In genomic region chr16:44557084-44557483, GRCm38 (mm10) we compare ENCODE assay signal across 7 mouse cellular contexts. TPM values are rescaled to one million over a fixed set of nuclear protein-coding genes. Genes with fewer than 3 reads are reported as not detected.
DNase-seq lines count a peak whose midpoint lies in the region; ATAC-seq and TF ChIP-seq lines count a peak whose summit lies in the region.

No protein-coding gene starts in this region.

- no peaks in the 10 kb centered on the region for H3K27me3 ChIP-seq in lung, embryonic 14.5 days (ENCODE audit: insufficient read depth, low read length)
- no peaks in the 10 kb centered on the region for H3K27me3 ChIP-seq in hindbrain, postnatal 0 days (ENCODE audit: insufficient read depth, low read length)

- H3K9me3 ChIP-seq in lung, embryonic 14.5 days (ENCODE audit: low read depth, low read length): no peaks in the 10 kb centered on the region
- H3K9me3 ChIP-seq in hindbrain, postnatal 0 days (ENCODE audit: low read length): no peaks in the 10 kb centered on the region

- H3K27ac ChIP-seq in lung, embryonic 14.5 days (ENCODE audit: low read depth): peak overlapping the region; percentile 93
- H3K27ac ChIP-seq in embryonic fibroblast, embryonic 13.5 days (ENCODE audit: insufficient read depth, low read length): peak overlapping the region; percentile 90
- peak overlapping the region; percentile 87 for H3K27ac ChIP-seq in hindbrain, postnatal 0 days
- no peak overlapping the region for H3K27ac ChIP-seq in olfactory bulb, adult 2 months (ENCODE audit: insufficient read depth, low read depth, low read length)

- DNase-seq in lung, embryonic 14.5 days: peak; percentile 44
- DNase-seq in lung, postnatal 10 days: no peak
- no peak for DNase-seq in hindbrain, postnatal 0 days (ENCODE audit: low spot score)
- DNase-seq in ovary, postnatal 10 days (ENCODE audit: low spot score): no peak
- no peak for DNase-seq in frontal cortex, postnatal 14 days (ENCODE audit: low spot score in 2 of 2)

- H3K36me3 ChIP-seq in lung, embryonic 14.5 days (ENCODE audit: insufficient read depth): no peaks in the 10 kb centered on the region
- no peaks in the 10 kb centered on the region for H3K36me3 ChIP-seq in hindbrain, postnatal 0 days (ENCODE audit: insufficient read depth, low read length)

- 22% methylated on average over 7 of the region's 7 CpGs for WGBS in lung, embryonic 14.5 days
- 24% methylated on average over 7 of the region's 7 CpGs for WGBS in hindbrain, postnatal 0 days
- 70% methylated on average over 7 of the region's 7 CpGs for WGBS in olfactory bulb, adult 2 months

- H3K4me3 ChIP-seq in lung, embryonic 14.5 days (ENCODE audit: low read depth, low read length): peak overlapping the region; percentile 88
- peak overlapping the region; percentile 92 for H3K4me3 ChIP-seq in embryonic fibroblast, embryonic 13.5 days (ENCODE audit: insufficient read depth, low read length)
- peak overlapping the region; percentile 81 for H3K4me3 ChIP-seq in hindbrain, postnatal 0 days (ENCODE audit: low read length)
- 0 out of 2 replicates have a peak overlapping the region, but pooled peaks have one; percentile 2 for H3K4me3 ChIP-seq in olfactory bulb, adult 2 months (ENCODE audit: insufficient read depth, low read depth, low read length)

- H3K9ac ChIP-seq in lung, embryonic 14.5 days: peak overlapping the region; percentile 97
- H3K9ac ChIP-seq in hindbrain, postnatal 0 days (replicated peaks; ENCODE audit: low read length): peak overlapping the region; percentile 79

- peak overlapping the region; percentile 64 for H3K4me2 ChIP-seq in lung, embryonic 14.5 days
- H3K4me2 ChIP-seq in hindbrain, postnatal 0 days (ENCODE audit: low read depth, low read length): peak overlapping the region; percentile 80

- peaks cover 20% of the 10 kb centered on the region for H3K4me1 ChIP-seq in lung, embryonic 14.5 days (ENCODE audit: insufficient read depth)
- peaks cover 3% of the 10 kb centered on the region; the same call in 1 of the 2 replicates for H3K4me1 ChIP-seq in embryonic fibroblast, embryonic 13.5 days (ENCODE audit: control insufficient read depth, insufficient read depth, low read length)
- peaks cover 10% of the 10 kb centered on the region for H3K4me1 ChIP-seq in hindbrain, postnatal 0 days (ENCODE audit: insufficient read depth, low read length)
- H3K4me1 ChIP-seq in olfactory bulb, adult 2 months (ENCODE audit: control insufficient read depth, insufficient read depth, low read length): peaks cover 8% of the 10 kb centered on the region; the same call in 1 of the 2 replicates

- TF ChIP-seq POLR2A in embryonic fibroblast, embryonic 13.5 days (IDR thresholded peaks at IDR 0.05; ENCODE audit: low read depth, low read length): no peak
- TF ChIP-seq POLR2A in olfactory bulb, adult 2 months (IDR thresholded peaks at IDR 0.05; ENCODE audit: insufficient read depth, low read depth, low read length): no peak

- TF ChIP-seq CTCF in lung, embryonic 14.5 days (IDR thresholded peaks at IDR 0.05; ENCODE audit: low read depth): no peak
- TF ChIP-seq CTCF in embryonic fibroblast, embryonic 13.5 days (IDR thresholded peaks at IDR 0.05; ENCODE audit: borderline replicate concordance, insufficient read depth, low read length): no peak
- no peak for TF ChIP-seq CTCF in hindbrain, postnatal 0 days (IDR thresholded peaks at IDR 0.05; ENCODE audit: low read depth)
- TF ChIP-seq CTCF in olfactory bulb, adult 2 months (IDR thresholded peaks at IDR 0.05; ENCODE audit: insufficient read depth, low read depth, low read length): no peak

- ATAC-seq in lung, embryonic 14.5 days (ENCODE audit: insufficient read depth): no peak
- no peak for ATAC-seq in hindbrain, postnatal 0 days

RNA-seq across cellular contexts. Expression of gene Boc, which starts 1.6 kb away (rescaled TPM):
- polyA plus RNA-seq in lung, embryonic 14.5 days (2014; fragmentation: Nextera tagmentation; extraction: Ambion mirVana): 36.4 and 38.8 TPM in 2 replicates
- 13.7 and 30.6 TPM in 2 replicates for polyA plus RNA-seq in embryonic fibroblast, embryonic 13.5 days (2011; ENCODE audit: insufficient read length, low read depth, missing spikeins)
- 43.9 and 45.5 TPM in 2 replicates for total RNA-seq in hindbrain, postnatal 0 days (2014; rRNA removed)
- polyA plus RNA-seq in hindbrain, postnatal 0 days (2015; fragmentation: Nextera tagmentation; extraction: Ambion mirVana): 6.8 and 8.1 TPM in 2 replicates
- polyA plus RNA-seq in olfactory bulb, adult 2 months (2012; ENCODE audit: insufficient read depth, insufficient read length, low replicate concordance, missing spikeins): not detected in 2 replicates

Comparison
In these comparisons a context has a peak if more than half of its experiments do, and no peak if none do; other contexts are left out.
1. H3K4me3 ChIP-seq: peak in every context shown above with its lines; median percentile 92 in embryonic fibroblast, embryonic 13.5 days; 88 in lung, embryonic 14.5 days; 81 in hindbrain, postnatal 0 days; 2 in olfactory bulb, adult 2 months.